Mouse (Mus musculus) megakaryocyte, adult 5-6 weeks (primary cell): ENCODE measurements around the gene Nbea. TPM values are rescaled to one million over a fixed set of nuclear protein-coding genes. Genes with fewer than 3 reads are reported as not detected.
"Not testable (repeated sequence)": the region's sequence is repeated elsewhere in the genome, so short reads cannot be mapped to it uniquely, and the experiment has no call there.

Source experiments
- ATAC-seq: 2 replicates; pipeline ENCODE4 v1.8.0; 2016; ENCODE audit warnings: mild to moderate bottlenecking, inconsistent platforms; ENCODE audit not compliant: poor library complexity, severe bottlenecking
- total RNA-seq, 2 experiments: library from RNA; stranded (forward) in 1 of 2; stranded (reverse) in 1 of 2; fragments of 153-499, 151-499 nt in 1 of 2; fragments of 221-1000, 200-1000 nt in 1 of 2; gene quantifications; 2 replicates each; pipeline versions ENCODE4 v1.2.3 to v1.2.4; 2015 to 2017

Gene Nbea
- total RNA-seq, 2 experiments from 2014 or later = 0.02 to 0.07 TPM

DNA sequence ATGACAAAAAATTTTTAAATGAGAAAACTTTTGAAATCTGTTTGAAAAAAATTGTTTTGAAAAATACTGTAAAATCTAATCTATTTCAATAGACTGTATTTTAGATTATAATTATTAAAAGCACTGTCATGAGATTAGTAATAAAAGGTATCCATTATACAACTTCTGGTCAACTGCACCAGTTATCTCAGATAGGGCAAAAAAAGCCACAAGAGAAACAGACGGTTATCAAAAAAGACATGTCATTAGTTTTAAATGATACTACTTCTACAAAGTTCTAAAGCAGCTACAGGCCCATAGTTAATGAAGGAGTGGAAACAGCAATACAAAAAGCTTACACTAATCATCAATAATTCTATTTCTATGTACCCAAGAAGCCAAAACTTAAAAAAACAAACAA lies 144.0 kb downstream of the Nbea start:
- ATAC-seq = no peak

DNA sequence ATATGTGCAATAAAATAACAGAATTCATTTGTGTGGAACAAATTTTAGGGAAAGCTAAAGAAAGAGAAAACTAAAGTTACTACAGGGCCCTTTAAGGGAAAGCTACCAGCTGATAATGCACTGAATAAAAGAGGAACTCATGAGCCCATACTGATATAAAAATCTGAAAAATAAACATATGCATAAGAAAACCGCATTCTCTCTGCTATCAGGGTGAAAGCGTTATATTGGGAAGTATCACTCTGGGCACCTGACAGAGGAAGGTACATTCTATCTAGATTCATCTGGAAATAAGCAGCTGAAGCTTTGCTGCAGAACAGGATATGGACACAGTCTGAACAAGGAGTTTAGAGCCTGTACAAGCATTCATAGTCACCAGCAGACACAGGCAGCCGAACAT lies 148.9 kb downstream of the Nbea start:
- no peak for ATAC-seq

DNA sequence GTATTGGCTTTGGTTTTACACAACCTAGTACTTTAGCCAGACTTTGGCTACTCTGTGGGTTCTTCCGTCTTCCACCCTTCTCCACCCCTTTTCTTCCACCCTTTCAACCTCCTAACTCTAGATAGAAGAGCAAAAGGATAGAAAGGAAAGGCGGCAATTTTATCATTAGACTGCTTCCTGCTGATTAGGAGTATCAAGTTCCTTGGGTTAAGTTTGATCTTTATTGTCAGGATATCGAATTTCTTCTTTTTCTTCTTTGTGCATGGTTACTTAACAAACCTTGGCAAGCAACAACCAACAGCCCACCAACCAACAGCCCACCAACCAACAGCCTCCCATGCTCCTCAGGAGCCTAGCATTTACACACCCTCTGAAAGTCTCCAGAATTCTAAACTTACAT lies 165.0 kb downstream of the Nbea start:
- no peak for ATAC-seq

DNA sequence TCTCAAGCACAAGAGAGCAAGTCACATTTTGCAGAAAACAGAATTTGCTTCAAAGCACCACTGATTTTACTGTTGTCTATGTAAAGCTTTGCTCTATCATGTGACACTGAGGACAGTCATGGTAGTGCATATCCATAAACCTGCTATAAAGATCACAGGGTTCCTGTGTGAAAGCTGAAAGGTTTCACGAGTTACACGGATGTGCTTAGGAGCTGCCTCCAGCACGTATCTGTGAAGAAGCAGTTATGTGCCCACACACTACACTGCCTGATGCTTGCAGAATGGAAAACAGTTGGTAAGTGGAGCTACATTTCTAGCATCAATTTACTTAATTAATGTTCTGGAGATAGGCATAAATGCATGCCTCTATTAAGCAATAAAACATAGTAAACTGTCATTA lies 172.4 kb downstream of the Nbea start:
- no peak for ATAC-seq

DNA sequence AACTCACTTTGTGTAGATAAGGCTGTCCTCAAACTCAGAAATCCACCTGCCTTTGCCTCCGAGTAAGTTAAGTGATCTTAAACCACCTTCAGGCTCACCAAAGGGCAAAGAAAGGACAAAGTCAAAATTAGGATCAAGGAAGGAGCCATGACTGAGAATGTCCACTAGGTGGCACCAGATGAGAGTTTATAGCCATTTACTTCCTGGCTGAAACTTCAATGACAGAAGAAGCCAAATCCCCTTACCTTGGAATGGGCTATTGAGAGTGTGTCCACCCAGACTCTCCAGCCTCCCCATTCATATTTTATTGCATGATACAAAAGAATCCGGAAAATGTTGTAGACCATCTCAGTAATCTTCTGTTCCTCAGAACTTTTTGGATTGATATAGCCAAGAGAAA lies 175.5 kb downstream of the Nbea start:
- ATAC-seq = peak; percentile 84

GRCm38 (mm10) chr3:56000259-56000658 lies 183.2 kb downstream of the Nbea start:
- ATAC-seq = peak; percentile 92

- peak; percentile 99 for ATAC-seq
Measured at GRCm38 (mm10) chr3:55978361-55978760, 205.1 kb downstream of the Nbea start.

DNA sequence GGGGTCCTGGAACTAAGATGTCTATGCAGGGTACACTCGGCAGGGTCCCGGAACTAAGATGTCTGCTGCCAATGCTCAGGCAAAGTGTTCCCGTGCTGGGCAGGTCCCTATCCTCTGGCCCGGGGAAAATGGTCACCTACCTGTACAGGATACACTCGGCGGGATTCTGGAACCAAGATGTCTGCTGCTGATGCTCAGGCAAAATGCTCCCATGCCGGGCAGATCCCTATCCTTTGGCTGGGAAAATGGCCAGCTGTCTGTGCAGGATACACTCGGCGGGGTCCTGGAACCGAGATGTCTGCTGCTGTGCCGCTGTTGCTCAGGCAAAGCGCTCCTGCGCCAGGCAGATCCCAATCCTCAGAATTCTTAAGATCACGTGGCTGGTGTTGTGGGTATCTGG lies 206.5 kb downstream of the Nbea start:
- ATAC-seq = not testable (repeated sequence)

DNA sequence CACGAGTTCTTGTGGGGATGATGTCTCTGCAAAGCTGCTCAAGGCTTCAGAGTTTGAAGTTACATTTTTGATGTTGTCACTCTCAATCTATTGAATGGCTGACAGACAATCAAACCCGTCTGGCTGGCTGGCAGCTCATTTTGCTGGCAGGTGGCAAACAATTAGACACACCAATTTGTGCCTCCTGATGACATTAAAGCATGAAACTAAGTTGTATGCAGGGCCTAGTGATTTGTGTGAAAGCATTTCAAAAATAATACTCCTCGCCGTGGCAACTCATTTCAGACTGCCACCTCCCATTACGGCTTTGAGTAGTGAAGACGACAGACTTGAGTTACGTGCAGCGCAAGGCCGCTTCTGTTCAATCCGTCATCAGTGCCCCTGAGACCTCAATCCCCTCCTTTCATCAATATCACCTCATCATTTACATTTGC lies 217.8 kb downstream of the Nbea start:
- no peak for ATAC-seq

- no peak for ATAC-seq
Measured at GRCm38 (mm10) chr3:55963032-55963431, 220.5 kb downstream of the Nbea start.

GRCm38 (mm10) chr3:55949994-55950393 lies 233.5 kb downstream of the Nbea start:
- ATAC-seq = no peak

GRCm38 (mm10) chr3:55949148-55949547 lies 234.4 kb downstream of the Nbea start:
- peak; percentile 99 for ATAC-seq

- ATAC-seq = no peak
Measured at GRCm38 (mm10) chr3:55927343-55927742, 256.2 kb downstream of the Nbea start.

- ATAC-seq = peak; percentile 54; the same call in 1 of the 2 replicates
Measured at GRCm38 (mm10) chr3:55909290-55909689, 274.2 kb downstream of the Nbea start.

DNA sequence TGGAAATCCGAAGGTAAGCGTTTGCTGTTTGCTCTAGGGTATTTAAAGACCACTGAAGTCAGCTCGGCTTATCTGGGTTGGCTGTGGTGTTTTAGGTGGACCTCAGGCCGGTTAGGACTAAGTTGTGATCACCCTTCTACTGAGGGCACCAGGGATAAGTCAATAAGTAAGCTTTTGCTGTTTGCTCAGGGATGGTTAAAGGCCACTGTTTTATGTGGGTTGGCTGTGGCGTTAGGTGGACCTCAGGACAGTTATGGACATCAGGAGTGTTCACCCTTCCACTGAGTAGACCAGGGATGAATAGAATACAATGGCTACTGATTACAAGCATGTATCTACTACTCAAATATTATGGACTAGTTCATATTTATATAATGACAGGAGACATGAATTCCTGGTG lies 292.9 kb downstream of the Nbea start:
- ATAC-seq = no peak

GRCm38 (mm10) chr3:55889227-55889626 lies 294.3 kb downstream of the Nbea start:
- no peak for ATAC-seq

GRCm38 (mm10) chr3:55887829-55888210 lies 295.7 kb downstream of the Nbea start:
- no peak for ATAC-seq

GRCm38 (mm10) chr3:55887193-55887828 lies 296.2 kb downstream of the Nbea start:
- ATAC-seq = no peak

GRCm38 (mm10) chr3:55872944-55873924 lies 310.3 kb downstream of the Nbea start:
- no peak for ATAC-seq

DNA sequence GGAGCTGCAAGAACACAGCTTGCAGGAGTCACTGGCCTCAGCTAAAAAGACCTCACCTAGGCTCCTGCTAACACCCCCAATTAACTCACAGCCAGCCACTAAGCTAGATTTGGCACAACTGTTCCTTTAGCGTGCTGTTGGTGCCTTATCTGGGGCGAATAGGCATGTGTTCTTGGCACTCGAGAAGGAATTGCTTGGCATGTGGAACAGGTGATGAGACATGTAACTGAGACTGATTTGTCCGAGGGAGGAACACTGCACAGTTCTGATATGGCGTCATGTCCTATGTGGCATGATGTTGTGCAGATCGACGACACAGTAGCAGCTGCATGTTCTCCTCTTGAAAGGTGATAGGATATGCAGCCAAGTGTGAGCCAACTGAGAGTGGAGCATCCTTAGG lies 331.0 kb downstream of the Nbea start:
- ATAC-seq = no peak

DNA sequence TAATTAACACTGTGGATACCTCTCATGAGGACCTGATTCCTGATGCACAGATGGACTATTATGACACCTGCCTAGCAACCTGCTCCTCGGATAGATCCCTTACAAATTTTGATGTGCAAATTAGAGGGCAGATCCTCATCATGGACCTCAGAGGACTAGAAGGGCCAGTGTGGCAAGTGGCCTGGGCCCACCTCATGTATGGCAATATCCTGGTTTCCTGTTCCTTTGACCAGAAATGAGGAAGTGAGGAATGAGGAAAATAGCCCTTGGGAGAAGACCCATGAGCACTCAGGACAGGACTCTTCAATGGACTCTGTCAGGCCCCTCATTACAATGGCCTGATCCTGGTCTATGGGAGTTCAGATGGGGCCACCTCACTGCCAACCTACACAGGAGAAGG lies 336.4 kb downstream of the Nbea start:
- peak; percentile 18; the same call in 1 of the 2 replicates for ATAC-seq

DNA sequence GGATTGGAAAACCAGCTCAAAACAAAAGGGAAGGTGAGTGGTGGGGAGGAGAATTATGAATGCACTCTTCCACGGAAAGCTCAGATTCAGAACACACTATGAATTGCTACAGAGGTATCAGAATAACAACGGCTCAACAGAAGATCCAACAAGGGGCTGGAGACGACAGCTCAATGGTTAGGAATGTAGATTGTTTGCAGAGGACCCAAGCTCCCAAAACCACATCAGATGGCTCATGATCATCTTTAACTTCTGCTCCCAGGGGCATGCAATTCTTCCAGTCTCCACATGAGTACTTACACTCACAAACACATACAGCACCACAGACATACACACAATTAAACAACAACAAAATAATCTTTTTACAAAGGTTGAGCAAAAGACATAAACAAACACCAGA lies 346.3 kb downstream of the Nbea start:
- ATAC-seq = no peak
